8 mouse cellular contexts compared by ENCODE assay signal in genomic region chr9:104306734-104307133, GRCm38 (mm10). TPM values are rescaled to one million over a fixed set of nuclear protein-coding genes. Genes with fewer than 3 reads are reported as not detected.
A peak's percentile ranks its signal among the peaks of the same experiment; 100 is the strongest.
DNase-seq lines count a peak whose midpoint lies in the region; ATAC-seq and TF ChIP-seq lines count a peak whose summit lies in the region.

No protein-coding gene starts in this region.

- no peak overlapping the region for H3K4me3 ChIP-seq in intestine, postnatal 0 days (ENCODE audit: low read depth, low read length)
- H3K4me3 ChIP-seq in intestine, embryonic 16.5 days (ENCODE audit: low read length) = no peak overlapping the region
- no peak overlapping the region for H3K4me3 ChIP-seq in embryonic facial prominence, embryonic 14.5 days (ENCODE audit: low read depth, low read length)

- intact Hi-C loops in left cerebral cortex, postnatal 4 days (cut with DNase I) = no loop called here

- 10% methylated on average over 6 of the region's 6 CpGs for WGBS in intestine, postnatal 0 days
- 11% methylated on average over 6 of the region's 6 CpGs for whole genome bisulfite sequencing in intestine, embryonic 16.5 days
- 14% methylated on average over 6 of the region's 6 CpGs for WGBS in embryonic facial prominence, embryonic 14.5 days

- no peak for ATAC-seq in intestine, postnatal 0 days
- no peak for ATAC-seq in intestine, embryonic 16.5 days
- no peak for ATAC-seq in embryonic facial prominence, embryonic 14.5 days (ENCODE audit: low read depth)

- H3K4me2 ChIP-seq in intestine, postnatal 0 days (replicated peaks; ENCODE audit: low read depth) = no peak overlapping the region
- no peak overlapping the region for H3K4me2 ChIP-seq in intestine, embryonic 16.5 days (ENCODE audit: low read depth, low read length)
- H3K4me2 ChIP-seq in embryonic facial prominence, embryonic 14.5 days (ENCODE audit: low read depth, low read length) = no peak overlapping the region

- H3K27ac ChIP-seq in intestine, postnatal 0 days (ENCODE audit: low read depth, low read length) = no peak overlapping the region
- no peak overlapping the region for H3K27ac ChIP-seq in intestine, embryonic 16.5 days (ENCODE audit: low read length)
- H3K27ac ChIP-seq in embryonic facial prominence, embryonic 14.5 days (replicated peaks; ENCODE audit: low read depth, low read length) = no peak overlapping the region

- DNase-seq in adrenal gland, postnatal 25 days = peak; percentile 62
- peak; percentile 70 for DNase-seq in embryonic facial prominence, embryonic 14.5 days (ENCODE audit: low spot score)
- DNase-seq in hindlimb bud, embryonic 11.5 days (ENCODE audit: extremely low spot score, low read depth, low spot score) = peak; percentile 54
- DNase-seq in left cerebral cortex, postnatal 4 days = peak; percentile 67
- DNase-seq in ovary, postnatal 36 days (ENCODE audit: low spot score) = peak; percentile 62
- peak; percentile 68 for DNase-seq in thymus, postnatal 14 days

- H3K36me3 ChIP-seq in intestine, postnatal 0 days (ENCODE audit: control insufficient read depth, insufficient read depth) = peaks cover 4% of the 10 kb centered on the region; the same call in 1 of the 2 replicates
- H3K36me3 ChIP-seq in intestine, embryonic 16.5 days (ENCODE audit: control insufficient read depth, insufficient read depth, low read length) = no peaks in the 10 kb centered on the region
- no peaks in the 10 kb centered on the region for H3K36me3 ChIP-seq in embryonic facial prominence, embryonic 14.5 days (ENCODE audit: control insufficient read depth, insufficient read depth, low read length)

- no peaks in the 10 kb centered on the region for H3K9me3 ChIP-seq in intestine, postnatal 0 days (ENCODE audit: control insufficient read depth)
- no peaks in the 10 kb centered on the region for H3K9me3 ChIP-seq in intestine, embryonic 16.5 days (ENCODE audit: control insufficient read depth, low read length)
- no peaks in the 10 kb centered on the region for H3K9me3 ChIP-seq in embryonic facial prominence, embryonic 14.5 days (ENCODE audit: control insufficient read depth, low read length)

- peak; percentile 96 for TF ChIP-seq CTCF in intestine, postnatal 0 days (IDR thresholded peaks at IDR 0.05; ENCODE audit: low read depth)

- no peak overlapping the region for H3K9ac ChIP-seq in intestine, postnatal 0 days (ENCODE audit: low read depth, low read length)
- no peak overlapping the region for H3K9ac ChIP-seq in intestine, embryonic 16.5 days (ENCODE audit: low read depth, low read length)
- no peak overlapping the region for H3K9ac ChIP-seq in embryonic facial prominence, embryonic 14.5 days (ENCODE audit: low read depth, low read length)

- H3K4me1 ChIP-seq in intestine, postnatal 0 days (replicated peaks; ENCODE audit: control insufficient read depth, insufficient read depth, low read length) = no peaks in the 10 kb centered on the region
- no peaks in the 10 kb centered on the region for H3K4me1 ChIP-seq in intestine, embryonic 16.5 days (ENCODE audit: control insufficient read depth, insufficient read depth, low read length)
- no peaks in the 10 kb centered on the region for H3K4me1 ChIP-seq in embryonic facial prominence, embryonic 14.5 days (ENCODE audit: control insufficient read depth, insufficient read depth, low read length)

- H3K27me3 ChIP-seq in intestine, postnatal 0 days (replicated peaks; ENCODE audit: control insufficient read depth, insufficient read depth, low read length) = no peaks in the 10 kb centered on the region
- H3K27me3 ChIP-seq in intestine, embryonic 16.5 days (replicated peaks; ENCODE audit: control insufficient read depth, insufficient read depth, low read length) = no peaks in the 10 kb centered on the region
- no peaks in the 10 kb centered on the region for H3K27me3 ChIP-seq in embryonic facial prominence, embryonic 14.5 days (replicated peaks; ENCODE audit: control insufficient read depth, insufficient read depth, low read length)

RNA-seq across cellular contexts. Expression of gene Acpp, which starts 30.8 kb away (rescaled TPM):
- 2.9 and 3.6 TPM in 2 replicates for polyA plus RNA-seq in intestine, postnatal 0 days (2015; fragmentation: Nextera tagmentation; extraction: Ambion mirVana)
- polyA plus RNA-seq in intestine, embryonic 16.5 days (2015; fragmentation: Nextera tagmentation; extraction: Ambion mirVana) = 2.3 and 2.6 TPM in 2 replicates
- total RNA-seq in adrenal gland, postnatal 25 days (2021) = 18.1 and 32.5 TPM in 2 replicates
- 2.3 and 2.4 TPM in 2 replicates for polyA plus RNA-seq in embryonic facial prominence, embryonic 14.5 days (2014; fragmentation: Nextera tagmentation; extraction: Ambion mirVana)
- under 1 TPM; 0.64 to 0.70 TPM for total RNA-seq in left cerebral cortex, postnatal 4 days (2021)

RNA-seq across cellular contexts. Expression of gene Dnajc13, which starts 44.0 kb away (rescaled TPM):
- polyA plus RNA-seq in intestine, postnatal 0 days (2015; fragmentation: Nextera tagmentation; extraction: Ambion mirVana) = 24.6 and 26.8 TPM in 2 replicates
- 21.5 and 24.2 TPM in 2 replicates for polyA plus RNA-seq in intestine, embryonic 16.5 days (2015; fragmentation: Nextera tagmentation; extraction: Ambion mirVana)
- 40.5 and 49.8 TPM in 2 replicates for total RNA-seq in adrenal gland, postnatal 25 days (2021)
- 29.0 and 31.4 TPM in 2 replicates for polyA plus RNA-seq in embryonic facial prominence, embryonic 14.5 days (2014; fragmentation: Nextera tagmentation; extraction: Ambion mirVana)
- 100 to 1,000 TPM in 1 of 2 experiments, 10 to 100 TPM in 1; 90.2 to 100 TPM for total RNA-seq in left cerebral cortex, postnatal 4 days (2021)
